9 mouse cellular contexts compared by ENCODE assay signal in the genomic region with DNA sequence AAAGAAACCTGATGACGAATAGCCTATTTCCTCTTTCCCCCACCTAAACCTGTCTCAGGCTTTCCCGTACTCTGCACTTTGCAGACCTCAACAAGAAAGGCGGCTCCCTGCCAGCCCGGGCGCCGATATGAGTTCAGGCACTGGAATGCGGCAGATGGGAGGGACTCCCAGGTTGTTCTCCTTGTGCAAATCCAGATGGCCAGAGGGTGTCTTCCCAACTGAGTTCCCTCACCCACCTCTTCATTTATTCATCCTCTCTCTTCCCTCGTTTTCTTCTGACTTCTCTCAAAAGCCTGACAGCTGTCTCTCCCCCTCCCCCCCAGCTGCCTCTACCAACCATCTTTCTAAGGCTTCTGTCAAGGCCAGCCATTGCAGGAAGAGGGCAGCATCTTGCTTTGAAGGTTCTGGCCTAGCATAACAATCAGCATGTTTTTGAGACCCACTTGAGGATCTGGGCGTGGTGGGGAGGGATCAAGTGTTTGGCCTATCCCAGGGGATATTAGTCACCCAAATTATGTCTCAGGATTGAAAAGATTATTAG.
DNase-seq lines count a peak whose midpoint lies in the region; ATAC-seq and TF ChIP-seq lines count a peak whose summit lies in the region.
"Had no signal": no experiment of that assay in that cellular context is flagged by ENCODE, and none has a peak within 500 bp of the region (broad histone marks: within the 10 kb centered on the region; RNA-seq: fewer than 3 reads in every experiment).

No protein-coding gene starts in this region.

- no peak overlapping the region for H3K4me2 ChIP-seq in intestine, postnatal 0 days (replicated peaks; ENCODE audit: low read depth)
- no peak overlapping the region for H3K4me2 ChIP-seq in intestine, embryonic 15.5 days (replicated peaks)
- no peak overlapping the region for H3K4me2 ChIP-seq in embryonic facial prominence, embryonic 11.5 days (ENCODE audit: low read depth, low read length)
- H3K4me2 ChIP-seq in heart, embryonic 16.5 days (ENCODE audit: low read depth, low read length) = peak overlapping the region; percentile 41; the same call in 1 of the 2 replicates
- no peak overlapping the region for H3K4me2 ChIP-seq in stomach, embryonic 16.5 days (ENCODE audit: low read depth, low read length)

- peak; percentile 59 for TF ChIP-seq CTCF in intestine, postnatal 0 days (IDR thresholded peaks at IDR 0.05; ENCODE audit: low read depth)

- no peaks in the 10 kb centered on the region for H3K27me3 ChIP-seq in intestine, postnatal 0 days (replicated peaks; ENCODE audit: control insufficient read depth, insufficient read depth, low read length)
- no peaks in the 10 kb centered on the region for H3K27me3 ChIP-seq in intestine, embryonic 15.5 days (replicated peaks)
- H3K27me3 ChIP-seq in embryonic facial prominence, embryonic 11.5 days (ENCODE audit: control insufficient read depth, insufficient read depth, low read length) = no peaks in the 10 kb centered on the region
- no peaks in the 10 kb centered on the region for H3K27me3 ChIP-seq in heart, embryonic 16.5 days (ENCODE audit: control insufficient read depth, insufficient read depth, low read length)
- H3K27me3 ChIP-seq in stomach, embryonic 16.5 days (ENCODE audit: control insufficient read depth, insufficient read depth, low read length) = no peaks in the 10 kb centered on the region
- H3K27me3 ChIP-seq: megakaryocyte, embryonic 14.5 days had no signal

- no peak overlapping the region for H3K27ac ChIP-seq in intestine, postnatal 0 days (ENCODE audit: low read depth, low read length)
- no peak overlapping the region for H3K27ac ChIP-seq in intestine, embryonic 15.5 days
- H3K27ac ChIP-seq in embryonic facial prominence, embryonic 11.5 days (replicated peaks; ENCODE audit: low read depth, low read length) = no peak overlapping the region
- H3K27ac ChIP-seq in heart, embryonic 16.5 days (ENCODE audit: low read length) = no peak overlapping the region
- peak overlapping the region; percentile 46; the same call in 1 of the 2 replicates for H3K27ac ChIP-seq in stomach, embryonic 16.5 days (ENCODE audit: low read length)

- H3K4me1 ChIP-seq in intestine, postnatal 0 days (replicated peaks; ENCODE audit: control insufficient read depth, insufficient read depth, low read length) = no peaks in the 10 kb centered on the region
- peaks cover 10% of the 10 kb centered on the region for H3K4me1 ChIP-seq in intestine, embryonic 15.5 days (replicated peaks)
- H3K4me1 ChIP-seq in embryonic facial prominence, embryonic 11.5 days (ENCODE audit: control insufficient read depth, insufficient read depth, low read length) = no peaks in the 10 kb centered on the region
- H3K4me1 ChIP-seq in heart, embryonic 16.5 days (ENCODE audit: control insufficient read depth, insufficient read depth, low read length) = peaks cover 17% of the 10 kb centered on the region
- peaks cover 17% of the 10 kb centered on the region for H3K4me1 ChIP-seq in stomach, embryonic 16.5 days (ENCODE audit: control insufficient read depth, insufficient read depth, low read length)

- H3K9ac ChIP-seq in intestine, postnatal 0 days (ENCODE audit: low read depth, low read length) = no peak overlapping the region
- no peak overlapping the region for H3K9ac ChIP-seq in intestine, embryonic 15.5 days
- H3K9ac ChIP-seq in embryonic facial prominence, embryonic 11.5 days (replicated peaks; ENCODE audit: low read length) = no peak overlapping the region
- H3K9ac ChIP-seq in heart, embryonic 16.5 days (ENCODE audit: low read length) = no peak overlapping the region
- no peak overlapping the region for H3K9ac ChIP-seq in stomach, embryonic 16.5 days (ENCODE audit: low read length)

- DNase-seq in embryonic facial prominence, embryonic 11.5 days (ENCODE audit: low spot score) = peak; percentile 53
- peak; percentile 76 for DNase-seq in layer of hippocampus, adult 9-11 months
- DNase-seq in lung, postnatal 36 days = peak; percentile 78

- H3K4me3 ChIP-seq in intestine, postnatal 0 days (ENCODE audit: low read depth, low read length) = no peak overlapping the region
- H3K4me3 ChIP-seq in intestine, embryonic 15.5 days (replicated peaks) = no peak overlapping the region
- no peak overlapping the region for H3K4me3 ChIP-seq in embryonic facial prominence, embryonic 11.5 days (ENCODE audit: low read depth, low read length)
- 0 out of 2 replicates have a peak overlapping the region, but pooled peaks have one; percentile 22 for H3K4me3 ChIP-seq in heart, embryonic 16.5 days (ENCODE audit: low read length)
- no peak overlapping the region for H3K4me3 ChIP-seq in stomach, embryonic 16.5 days (replicated peaks; ENCODE audit: low read length)
- H3K4me3 ChIP-seq: megakaryocyte, embryonic 14.5 days had no signal

- WGBS in intestine, postnatal 0 days = 22% methylated on average over 9 of the region's 9 CpGs
- WGBS in intestine, embryonic 15.5 days = 18% methylated on average over 9 of the region's 9 CpGs
- 8% methylated on average over 9 of the region's 9 CpGs for WGBS in embryonic facial prominence, embryonic 11.5 days
- 17% methylated on average over 9 of the region's 9 CpGs for WGBS in heart, embryonic 16.5 days
- WGBS in stomach, embryonic 16.5 days = 20% methylated on average over 9 of the region's 9 CpGs

- ATAC-seq in intestine, postnatal 0 days = no peak
- ATAC-seq in intestine, embryonic 15.5 days = no peak
- ATAC-seq in embryonic facial prominence, embryonic 11.5 days (replicated peaks; ENCODE audit: insufficient number of reproducible peaks, low FRiP score, low TSS enrichment, low read depth) = no peak
- no peak for ATAC-seq in heart, embryonic 16.5 days (replicated peaks; ENCODE audit: extremely low read depth, insufficient read depth, low FRiP score)
- ATAC-seq in stomach, embryonic 16.5 days (ENCODE audit: insufficient read depth, low FRiP score) = no peak
- no peak for ATAC-seq in monocyte, adult 5-6 weeks (replicated peaks; ENCODE audit: insufficient number of reproducible peaks, low FRiP score, low TSS enrichment, poor library complexity, severe bottlenecking)

- no peaks in the 10 kb centered on the region for H3K36me3 ChIP-seq in intestine, postnatal 0 days (ENCODE audit: control insufficient read depth, insufficient read depth)
- H3K36me3 ChIP-seq in intestine, embryonic 15.5 days = no peaks in the 10 kb centered on the region
- no peaks in the 10 kb centered on the region for H3K36me3 ChIP-seq in embryonic facial prominence, embryonic 11.5 days (replicated peaks; ENCODE audit: control insufficient read depth, insufficient read depth, low read depth, low read length)
- no peaks in the 10 kb centered on the region for H3K36me3 ChIP-seq in heart, embryonic 16.5 days (ENCODE audit: control insufficient read depth, insufficient read depth)
- H3K36me3 ChIP-seq in stomach, embryonic 16.5 days (ENCODE audit: control insufficient read depth, insufficient read depth, low read length) = no peaks in the 10 kb centered on the region

- no peaks in the 10 kb centered on the region for H3K9me3 ChIP-seq in intestine, postnatal 0 days (ENCODE audit: control insufficient read depth)
- no peaks in the 10 kb centered on the region for H3K9me3 ChIP-seq in intestine, embryonic 15.5 days
- no peaks in the 10 kb centered on the region for H3K9me3 ChIP-seq in embryonic facial prominence, embryonic 11.5 days (replicated peaks; ENCODE audit: control insufficient read depth, low read length)
- H3K9me3 ChIP-seq in heart, embryonic 16.5 days (replicated peaks; ENCODE audit: control insufficient read depth, low read length) = no peaks in the 10 kb centered on the region; the same call in 1 of the 2 replicates
- no peaks in the 10 kb centered on the region for H3K9me3 ChIP-seq in stomach, embryonic 16.5 days (replicated peaks; ENCODE audit: control insufficient read depth, low read length)
- H3K9me3 ChIP-seq: megakaryocyte, embryonic 14.5 days had no signal
